Mouse (Mus musculus): Measurements from ENCODE around the gene Fip1l1.

Fip1l1 gene

GRCm38 (mm10) chr5:74535240-74536021, at the start of gene Fip1l1:
TSS of gene Fip1l1 (plus strand) at chr5:74535449.
- ChIA-PET POLR2A (interaction anchor here in 3 of 4 experiments (0.5 to 1.7 kb wide), 10 partner anchors 13 to 1487 kb away, joined by 3 to 6 read pairs (median 4); partner anchors contain the start of gene Pdgfra (in 1 of the 3)), CTCF (interaction anchor here in 3 of 4 experiments (0.6 to 1.0 kb wide), 3 partner anchors 106 to 462 kb away, joined by 3 to 7 read pairs (median 3); no protein-coding TSS in a partner anchor)

- CTCF ChIA-PET = interaction anchor here in 1 of 4 experiments (0.6 kb wide), 1 partner anchor 297 kb away, joined by 8 read pairs; no protein-coding TSS in a partner anchor
- POLR2A ChIA-PET = interaction anchor here in 1 of 4 experiments (0.6 kb wide), 1 partner anchor 181 kb away, joined by 3 read pairs; no protein-coding TSS in a partner anchor
Measured at GRCm38 (mm10) chr5:74492705-74493104, 42.5 kb upstream of the Fip1l1 start.

- ChIA-PET POLR2A (interaction anchor here in 1 of 4 experiments (0.6 kb wide), 1 partner anchor 52 kb away, joined by 4 read pairs; no protein-coding TSS in a partner anchor), CTCF (no interaction called here)
Measured at GRCm38 (mm10) chr5:74511686-74512085, 23.6 kb upstream of the Fip1l1 start.

- ChIA-PET CTCF (no interaction called here), POLR2A (interaction anchor here in 1 of 4 experiments (1.1 kb wide), 1 partner anchor 13 kb away, joined by 3 read pairs; no protein-coding TSS in a partner anchor)
Measured at GRCm38 (mm10) chr5:74527025-74527424, 8.2 kb upstream of the Fip1l1 start.

- ChIA-PET POLR2A (interaction anchor here in 2 of 4 experiments (0.6 to 1.2 kb wide), 5 partner anchors 13 to 895 kb away, joined by 3 to 4 read pairs (median 3); no protein-coding TSS in a partner anchor), CTCF (interaction anchor here in 1 of 4 experiments (0.6 kb wide), 1 partner anchor 249 kb away, joined by 3 read pairs; no protein-coding TSS in a partner anchor)
Measured at GRCm38 (mm10) chr5:74530785-74531184, 4.5 kb upstream of the Fip1l1 start.

GRCm38 (mm10) chr5:74531630-74532280, 3.5 kb upstream of the Fip1l1 start, which contains the start of gene Scfd2:
TSS of gene Scfd2 (minus strand) at chr5:74531759.
- ChIA-PET CTCF (interaction anchor here in 1 of 4 experiments (0.7 kb wide), 1 partner anchor 332 kb away, joined by 3 read pairs; no protein-coding TSS in a partner anchor), POLR2A (interaction anchor here in 3 of 4 experiments (0.5 to 1.8 kb wide), 9 partner anchors 11 to 1116 kb away, joined by 3 to 4 read pairs (median 3); no protein-coding TSS in a partner anchor)

- POLR2A ChIA-PET = interaction anchor here in 1 of 4 experiments (0.9 to 1.4 kb wide), 2 partner anchors 22 to 443 kb away, joined by 3 to 6 read pairs; no protein-coding TSS in a partner anchor
Measured at GRCm38 (mm10) chr5:74536180-74536947, 1.1 kb downstream of the Fip1l1 start.

GRCm38 (mm10) chr5:74545606-74546005, 10.4 kb downstream of the Fip1l1 start:
- CTCF ChIA-PET = interaction anchor here in 1 of 4 experiments (0.6 kb wide), 1 partner anchor 73 kb away, joined by 8 read pairs; no protein-coding TSS in a partner anchor
- POLR2A ChIA-PET = interaction anchor here in 2 of 4 experiments (1.6 to 1.8 kb wide), 2 partner anchors 11 to 14 kb away, joined by 3 to 4 read pairs; partner anchors contain the start of gene Scfd2 (in 1 of the 2)

More at GRCm38 (mm10) chr5:74536180-74536947, 1.1 kb downstream of the Fip1l1 start:
- CTCF ChIA-PET = no interaction called here

- CTCF ChIA-PET = no interaction called here
- POLR2A ChIA-PET = interaction anchor here in 1 of 4 experiments (0.6 kb wide), 1 partner anchor 1293 kb away, joined by 3 read pairs; no protein-coding TSS in a partner anchor
Measured at GRCm38 (mm10) chr5:74549566-74549965, 14.3 kb downstream of the Fip1l1 start.

GRCm38 (mm10) chr5:74561151-74561550, 25.9 kb downstream of the Fip1l1 start:
- POLR2A ChIA-PET = interaction anchor here in 1 of 4 experiments (1.1 kb wide), 1 partner anchor 9 kb away, joined by 3 read pairs; no protein-coding TSS in a partner anchor
- CTCF ChIA-PET = no interaction called here

- POLR2A ChIA-PET = no interaction called here
- CTCF ChIA-PET = no interaction called here
Measured at GRCm38 (mm10) chr5:74571767-74572166, 36.5 kb downstream of the Fip1l1 start.

- CTCF ChIA-PET = interaction anchor here in 2 of 4 experiments (0.7 to 1.5 kb wide), 2 partner anchors 17 to 52 kb away, joined by 3 read pairs; no protein-coding TSS in a partner anchor
- POLR2A ChIA-PET = interaction anchor here in 1 of 4 experiments (3.0 kb wide), 1 partner anchor 12 kb away, joined by 10 read pairs; no protein-coding TSS in a partner anchor
Measured at GRCm38 (mm10) chr5:74589133-74589532, 53.9 kb downstream of the Fip1l1 start.

- POLR2A ChIA-PET = interaction anchor here in 1 of 4 experiments (0.6 kb wide), 1 partner anchor 22 kb away, joined by 3 read pairs; no protein-coding TSS in a partner anchor
- CTCF ChIA-PET = interaction anchor here in 1 of 4 experiments (0.6 to 0.9 kb wide), 2 partner anchors 49 to 778 kb away, joined by 3 to 8 read pairs; no protein-coding TSS in a partner anchor
Measured at GRCm38 (mm10) chr5:74591413-74591812, 56.2 kb downstream of the Fip1l1 start.

GRCm38 (mm10) chr5:74593147-74593546, 57.9 kb downstream of the Fip1l1 start:
- ChIA-PET POLR2A (no interaction called here), CTCF (interaction anchor here in 1 of 4 experiments (0.5 kb wide), 1 partner anchor 28 kb away, joined by 3 read pairs; no protein-coding TSS in a partner anchor)

- POLR2A ChIA-PET = interaction anchor here in 1 of 4 experiments (1.0 kb wide), 1 partner anchor 45 kb away, joined by 3 read pairs; no protein-coding TSS in a partner anchor
Measured at GRCm38 (mm10) chr5:74600010-74600409, 64.8 kb downstream of the Fip1l1 start.

GRCm38 (mm10) chr5:74601171-74601570, 65.9 kb downstream of the Fip1l1 start:
- CTCF ChIA-PET = interaction anchor here in 1 of 4 experiments (1.0 to 1.7 kb wide), 2 partner anchors 18 to 555 kb away, joined by 4 to 6 read pairs; no protein-coding TSS in a partner anchor
- POLR2A ChIA-PET = interaction anchor here in 1 of 4 experiments (1.1 kb wide), 1 partner anchor 103 kb away, joined by 3 read pairs; no protein-coding TSS in a partner anchor

More at GRCm38 (mm10) chr5:74600010-74600409, 64.8 kb downstream of the Fip1l1 start:
- CTCF ChIA-PET = interaction anchor here in 1 of 4 experiments (1.7 kb wide), 1 partner anchor 556 kb away, joined by 6 read pairs; no protein-coding TSS in a partner anchor

GRCm38 (mm10) chr5:74601965-74602364, 66.7 kb downstream of the Fip1l1 start:
- POLR2A ChIA-PET = interaction anchor here in 3 of 4 experiments (0.6 to 1.1 kb wide), 3 partner anchors 102 to 555 kb away, joined by 3 read pairs; no protein-coding TSS in a partner anchor
- CTCF ChIA-PET = interaction anchor here in 2 of 4 experiments (0.9 to 1.0 kb wide), 2 partner anchors 17 kb away, joined by 4 read pairs; no protein-coding TSS in a partner anchor

Data from embryonic stem cell, embryonic (primary cell).